Mouse (Mus musculus): ENCODE data around the gene Psme4. TPM values are rescaled to one million over a fixed set of nuclear protein-coding genes. Genes with fewer than 3 reads are reported as not detected.
"Not testable (repeated sequence)": the region's sequence is repeated elsewhere in the genome, so short reads cannot be mapped to it uniquely, and the experiment has no call there.

Psme4 gene
- 12.0 and 16.0 TPM in 2 replicates for polyA plus RNA-seq (2015; fragmentation: Nextera tagmentation; extraction: Ambion mirVana)

- Histone ChIP-seq H3K9ac (peak within 1 kb of the TSS; percentile 99), H3K4me1 (replicated peaks) (peaks cover 28% of the 10 kb centered on the region), H3K36me3 (no peaks in the 10 kb centered on the region), H3K27ac (replicated peaks) (peak within 1 kb of the TSS; percentile 96), H3K4me2 (peak within 1 kb of the TSS; percentile 72), H3K27me3 (no peaks in the 10 kb centered on the region), H3K9me3 (no peaks in the 10 kb centered on the region), H3K4me3 (peak within 1 kb of the TSS; percentile 100)
- 2% methylated on average over 39 of the region's 43 CpGs for WGBS
- peak; percentile 98 for ATAC-seq (ENCODE audit: low FRiP score, low read depth)
These were observed at the start of gene Psme4 for GRCm38 (mm10) chr11:30771267-30771903. Gene Psme4 (plus strand): TSS chr11:30771726.

GRCm38 (mm10) chr11:30723438-30723837 is 48.1 kb upstream of the Psme4 start:
- Histone ChIP-seq H3K27me3 (no peaks in the 10 kb centered on the region), H3K4me3 (no peak overlapping the region), H3K4me2 (no peak overlapping the region), H3K9me3 (no peaks in the 10 kb centered on the region), H3K4me1 (replicated peaks) (no peaks in the 10 kb centered on the region), H3K27ac (replicated peaks) (no peak overlapping the region), H3K9ac (no peak overlapping the region), H3K36me3 (no peaks in the 10 kb centered on the region)
- 64% methylated on average over 5 of the region's 5 CpGs for WGBS
- ATAC-seq (ENCODE audit: low FRiP score, low read depth) = no peak

- Histone ChIP-seq H3K4me2 (no peak overlapping the region), H3K36me3 (no peaks in the 10 kb centered on the region), H3K9ac (no peak overlapping the region), H3K9me3 (no peaks in the 10 kb centered on the region), H3K4me3 (no peak overlapping the region), H3K27me3 (no peaks in the 10 kb centered on the region), H3K27ac (replicated peaks) (no peak overlapping the region), H3K4me1 (replicated peaks) (no peaks in the 10 kb centered on the region)
- ATAC-seq (ENCODE audit: low FRiP score, low read depth) = no peak
These were observed 40.8 kb upstream of the Psme4 start for GRCm38 (mm10) chr11:30730721-30731120.

- ATAC-seq (ENCODE audit: low FRiP score, low read depth) = no peak
- Histone ChIP-seq H3K4me2 (no peak overlapping the region), H3K36me3 (no peaks in the 10 kb centered on the region), H3K9ac (no peak overlapping the region), H3K4me1 (replicated peaks) (no peaks in the 10 kb centered on the region), H3K27ac (replicated peaks) (no peak overlapping the region), H3K27me3 (no peaks in the 10 kb centered on the region), H3K9me3 (no peaks in the 10 kb centered on the region), H3K4me3 (no peak overlapping the region)
These were observed 38.1 kb upstream of the Psme4 start for GRCm38 (mm10) chr11:30733376-30733775.

GRCm38 (mm10) chr11:30743991-30744390 is 27.5 kb upstream of the Psme4 start:
- no peaks in the 10 kb centered on the region for H3K9me3 ChIP-seq
- ATAC-seq (ENCODE audit: low FRiP score, low read depth) = no peak
- no peaks in the 10 kb centered on the region for H3K27me3 ChIP-seq
- no peak overlapping the region for H3K27ac ChIP-seq (replicated peaks)
- H3K4me2 ChIP-seq = no peak overlapping the region
- H3K9ac ChIP-seq = no peak overlapping the region
- no peak overlapping the region for H3K4me3 ChIP-seq
- no peaks in the 10 kb centered on the region for H3K4me1 ChIP-seq (replicated peaks)
- H3K36me3 ChIP-seq = no peaks in the 10 kb centered on the region

- ATAC-seq (ENCODE audit: low FRiP score, low read depth) = no peak
- 87% methylated on average over 3 of the region's 3 CpGs for WGBS
- Histone ChIP-seq H3K4me2 (no peak overlapping the region), H3K27ac (replicated peaks) (no peak overlapping the region), H3K9ac (no peak overlapping the region), H3K4me1 (replicated peaks) (no peaks in the 10 kb centered on the region), H3K4me3 (no peak overlapping the region), H3K27me3 (peaks cover 9% of the 10 kb centered on the region; the same call in 1 of the 2 replicates), H3K9me3 (no peaks in the 10 kb centered on the region), H3K36me3 (no peaks in the 10 kb centered on the region)
These were observed 22.6 kb upstream of the Psme4 start for GRCm38 (mm10) chr11:30748938-30749337.

- Histone ChIP-seq H3K4me1 (replicated peaks) (0 out of 2 replicates have a peak, but pooled peaks cover 2% of the 10 kb centered on the region), H3K4me2 (no peak overlapping the region), H3K9me3 (no peaks in the 10 kb centered on the region), H3K27me3 (peaks cover 9% of the 10 kb centered on the region; the same call in 1 of the 2 replicates), H3K4me3 (no peak overlapping the region), H3K27ac (replicated peaks) (no peak overlapping the region), H3K9ac (no peak overlapping the region), H3K36me3 (no peaks in the 10 kb centered on the region)
- no peak for ATAC-seq (ENCODE audit: low FRiP score, low read depth)
- WGBS = 24% methylated on average over 3 of the region's 3 CpGs
These were observed 21.9 kb upstream of the Psme4 start for GRCm38 (mm10) chr11:30749587-30749986.

GRCm38 (mm10) chr11:30750039-30750823 is 21.3 kb upstream of the Psme4 start:
- Histone ChIP-seq H3K27me3 (peaks cover 9% of the 10 kb centered on the region; the same call in 1 of the 2 replicates), H3K36me3 (no peaks in the 10 kb centered on the region), H3K9ac (no peak overlapping the region), H3K4me1 (replicated peaks) (0 out of 2 replicates have a peak, but pooled peaks cover 5% of the 10 kb centered on the region), H3K4me2 (no peak overlapping the region), H3K9me3 (no peaks in the 10 kb centered on the region), H3K4me3 (no peak overlapping the region), H3K27ac (replicated peaks) (no peak overlapping the region)
- ATAC-seq (ENCODE audit: low FRiP score, low read depth) = no peak
- WGBS = 19% methylated on average over 3 of the region's 3 CpGs

- ATAC-seq (ENCODE audit: low FRiP score, low read depth) = no peak
- Histone ChIP-seq H3K27ac (replicated peaks) (no peak overlapping the region), H3K4me3 (no peak overlapping the region), H3K9me3 (no peaks in the 10 kb centered on the region), H3K9ac (no peak overlapping the region), H3K4me1 (replicated peaks) (0 out of 2 replicates have a peak, but pooled peaks cover 8% of the 10 kb centered on the region), H3K4me2 (no peak overlapping the region), H3K27me3 (peaks cover 9% of the 10 kb centered on the region; the same call in 1 of the 2 replicates), H3K36me3 (no peaks in the 10 kb centered on the region)
- WGBS = 78% methylated on average over 3 of the region's 3 CpGs
These were observed 18.6 kb upstream of the Psme4 start for GRCm38 (mm10) chr11:30752956-30753355.

GRCm38 (mm10) chr11:30754486-30754854 is 17.1 kb upstream of the Psme4 start:
- not testable (repeated sequence) for H3K36me3 ChIP-seq; H3K27ac ChIP-seq (replicated peaks); H3K27me3 ChIP-seq; ATAC-seq (ENCODE audit: low FRiP score, low read depth); H3K4me1 ChIP-seq (replicated peaks); H3K9me3 ChIP-seq
- Histone ChIP-seq H3K4me2 (peak overlapping the region; percentile 82), H3K9ac (peak overlapping the region; percentile 50), H3K4me3 (peak overlapping the region; percentile 58)
- WGBS = 66% methylated on average over 4 of the region's 4 CpGs

- no peaks in the 10 kb centered on the region for H3K9me3 ChIP-seq
- peaks cover 9% of the 10 kb centered on the region; the same call in 1 of the 2 replicates for H3K27me3 ChIP-seq
- 0 out of 2 replicates have a peak, but pooled peaks cover 8% of the 10 kb centered on the region for H3K4me1 ChIP-seq (replicated peaks)
- H3K4me2 ChIP-seq = peak overlapping the region; percentile 82
- H3K36me3 ChIP-seq = no peaks in the 10 kb centered on the region
- peak; percentile 91 for ATAC-seq (ENCODE audit: low FRiP score, low read depth)
- no peak overlapping the region for H3K27ac ChIP-seq (replicated peaks)
- peak overlapping the region; percentile 58 for H3K4me3 ChIP-seq
- peak overlapping the region; percentile 50 for H3K9ac ChIP-seq
- WGBS = under 1% methylated on average over 45 of the region's 66 CpGs
These were observed 16.5 kb upstream of the Psme4 start for GRCm38 (mm10) chr11:30754855-30755530.

- Histone ChIP-seq H3K36me3 (no peaks in the 10 kb centered on the region), H3K4me2 (no peak overlapping the region), H3K9ac (no peak overlapping the region), H3K27me3 (no peaks in the 10 kb centered on the region), H3K4me1 (replicated peaks) (no peaks in the 10 kb centered on the region), H3K4me3 (no peak overlapping the region), H3K9me3 (no peaks in the 10 kb centered on the region), H3K27ac (replicated peaks) (no peak overlapping the region)
- no peak for ATAC-seq (ENCODE audit: low FRiP score, low read depth)
- 82% methylated on average over 7 of the region's 7 CpGs for WGBS
These were observed 10.1 kb upstream of the Psme4 start for GRCm38 (mm10) chr11:30761381-30761780.

Measured in hindbrain, embryonic 15.5 days (tissue).